ENCODE assay signal across 8 mouse cellular contexts in the genomic region with DNA sequence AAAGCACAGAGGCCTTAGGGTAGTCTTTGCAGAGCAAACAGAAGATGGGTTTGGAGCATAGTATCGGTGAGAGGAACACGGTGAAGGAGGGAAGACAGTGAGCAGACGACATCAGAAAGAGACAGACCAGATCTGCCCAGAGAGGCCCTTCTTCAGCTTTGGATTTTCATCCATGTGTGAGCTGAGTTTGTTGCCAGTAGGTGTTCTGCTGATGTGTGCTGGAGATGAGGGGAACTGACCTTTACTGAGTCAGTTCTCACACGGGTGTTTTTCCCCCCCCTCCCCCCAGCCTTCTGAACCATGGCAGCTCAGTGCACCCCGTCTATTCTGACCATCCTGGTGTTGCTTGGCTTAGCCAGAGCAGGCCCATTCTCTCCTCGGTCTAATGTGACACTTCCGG. TPM values are rescaled to one million over a fixed set of nuclear protein-coding genes. Genes with fewer than 3 reads are reported as not detected.
DNase-seq lines count a peak whose midpoint lies in the region; ATAC-seq and TF ChIP-seq lines count a peak whose summit lies in the region.

A gene (plus strand): TSS at position 301 of the 400 bp plus-strand sequence.

- TF ChIP-seq CTCF in G1E (IDR thresholded peaks at IDR 0.05; ENCODE audit: low read depth, low read length) = no peak

- no peak for DNase-seq in G1E (ENCODE audit: low spot score)
- no peak for DNase-seq in adrenal gland, postnatal 36 days
- no peak for DNase-seq in cerebellum, postnatal 25 days
- DNase-seq in right cerebral cortex, adult 18-20 months = no peak
- no peak for DNase-seq in ovary, adult 18-20 months (ENCODE audit: low spot score)
- DNase-seq in frontal cortex, postnatal 36 days (ENCODE audit: low spot score in 2 of 2) = no peak

- peaks cover 10% of the 10 kb centered on the region; the same call in 1 of the 2 replicates for H3K27me3 ChIP-seq in G1E (ENCODE audit: insufficient read depth, low read length)
- H3K27me3 ChIP-seq in heart, embryonic 11.5 days (ENCODE audit: control insufficient read depth, insufficient read depth, low read length) = peaks cover 62% of the 10 kb centered on the region
- H3K27me3 ChIP-seq in limb, embryonic 13.5 days = peaks cover 83% of the 10 kb centered on the region

- H3K4me3 ChIP-seq in G1E (ENCODE audit: low read depth, low read length) = peak within 1 kb of the TSS; percentile 31; the same call in 1 of the 2 replicates
- H3K4me3 ChIP-seq in heart, embryonic 11.5 days (ENCODE audit: low read depth, low read length) = peak within 1 kb of the TSS; percentile 41
- H3K4me3 ChIP-seq in limb, embryonic 13.5 days = peak within 1 kb of the TSS; percentile 42

- H3K9ac ChIP-seq in heart, embryonic 11.5 days (ENCODE audit: low read depth, low read length) = 0 out of 2 replicates have a peak within 1 kb of the TSS, but pooled peaks have one; percentile 46
- peak within 1 kb of the TSS; percentile 53 for H3K9ac ChIP-seq in limb, embryonic 13.5 days

- H3K9me3 ChIP-seq in G1E (replicated peaks) = peaks cover 11% of the 10 kb centered on the region; the same call in 1 of the 2 replicates
- no peaks in the 10 kb centered on the region for H3K9me3 ChIP-seq in heart, embryonic 11.5 days (replicated peaks; ENCODE audit: control insufficient read depth, low read length)
- no peaks in the 10 kb centered on the region for H3K9me3 ChIP-seq in limb, embryonic 13.5 days

- H3K36me3 ChIP-seq in G1E (replicated peaks) = no peaks in the 10 kb centered on the region
- no peaks in the 10 kb centered on the region for H3K36me3 ChIP-seq in heart, embryonic 11.5 days (ENCODE audit: control insufficient read depth, insufficient read depth, low read length)
- no peaks in the 10 kb centered on the region for H3K36me3 ChIP-seq in limb, embryonic 13.5 days

- no peak for ATAC-seq in G1E (ENCODE audit: extremely low read depth, insufficient number of reproducible peaks, low FRiP score, poor library complexity, severe bottlenecking)
- no peak for ATAC-seq in heart, embryonic 11.5 days (replicated peaks; ENCODE audit: insufficient number of reproducible peaks, low FRiP score, low TSS enrichment)
- ATAC-seq in limb, embryonic 13.5 days (ENCODE audit: low FRiP score, low read depth) = no peak

- peak within 1 kb of the TSS; percentile 74 for H3K4me2 ChIP-seq in heart, embryonic 11.5 days
- H3K4me2 ChIP-seq in limb, embryonic 13.5 days (replicated peaks) = peak within 1 kb of the TSS; percentile 68

- H3K4me1 ChIP-seq in G1E (ENCODE audit: insufficient read depth, low read depth, low read length) = no peaks in the 10 kb centered on the region; the same call in 1 of the 2 replicates
- H3K4me1 ChIP-seq in heart, embryonic 11.5 days (ENCODE audit: control insufficient read depth, insufficient read depth, low read length) = peaks cover 12% of the 10 kb centered on the region
- peaks cover 16% of the 10 kb centered on the region for H3K4me1 ChIP-seq in limb, embryonic 13.5 days

- WGBS in heart, embryonic 11.5 days (ENCODE audit: insufficient replicate concordance) = 53% methylated on average over 7 of the region's 7 CpGs
- 55% methylated on average over 7 of the region's 7 CpGs for WGBS in limb, embryonic 13.5 days

- H3K27ac ChIP-seq in heart, embryonic 11.5 days (ENCODE audit: low read depth, low read length) = no peak within 1 kb of the TSS
- no peak within 1 kb of the TSS for H3K27ac ChIP-seq in limb, embryonic 13.5 days

RNA-seq across cellular contexts. Expression of the gene that starts here (rescaled TPM):
- total RNA-seq in G1E (2014; fragmentation: Nextera tagmentation) (0.08 TPM in 1 of 2 replicates, not detected in the other), G1E (2017) (under 0.01 and 0.06 TPM in 2 replicates)
- polyA plus RNA-seq in G1E (2012) = not detected in 2 replicates
- 10 to 100 TPM; 26.9 to 34.3 TPM for total RNA-seq in adrenal gland, postnatal 36 days (2021)
- polyA plus RNA-seq in heart, embryonic 11.5 days (2014; fragmentation: Nextera tagmentation; extraction: Ambion mirVana) = 0.24 and 0.27 TPM in 2 replicates
- polyA plus RNA-seq in limb, embryonic 13.5 days (2015; fragmentation: Nextera tagmentation; extraction: Ambion mirVana) = 0.09 TPM in 2 replicates

Comparison
In these comparisons a context has a peak if more than half of its experiments do, and no peak if none do; other contexts are left out.
1. RNA of the gene that starts here (total RNA-seq): 26.9 to 34.3 TPM in adrenal gland, postnatal 36 days; under 0.01 to 0.08 TPM in G1E; every median in the first group is over 10 times any median in the second.
2. Peak in every context shown above with its lines, with median percentiles within 50 percentile points of each other: H3K4me3 ChIP-seq.